Mouse (Mus musculus): ENCODE measurements around the gene Cdc16.

Cdc16 gene

GRCm38 (mm10) chr8:13799566-13799965 lies 42.1 kb downstream of the Cdc16 start:
- no peak for DNase-seq (ENCODE audit: low spot score in 2 of 2)

GRCm38 (mm10) chr8:13828598-13829172 lies 71.2 kb downstream of the Cdc16 start:
- no peak for DNase-seq (ENCODE audit: low spot score in 2 of 2)

All from frontal cortex, postnatal 25 days (tissue).